Mouse (Mus musculus) gastrocnemius, postnatal 4 days (tissue): ENCODE measurements around the gene Il17rb. TPM values are rescaled to one million over a fixed set of nuclear protein-coding genes. Genes with fewer than 3 reads are reported as not detected.

Experiments
- DNase-seq, 2 experiments: peaks; one replicate each; pipeline ENCODE4 v3.0.0; 2021 to 2022; ENCODE audit warnings: low spot score in 2 of 2, mixed read lengths in 2 of 2
- microRNA-seq: library from miRNA; unstranded; fragments of <30 nt; microRNA quantifications from one replicate; pipeline ENCODE4 v1.2.0, GENCODE M21; 2021
- total RNA-seq, 2 experiments: library from RNA; stranded (reverse); gene quantifications; 2 replicates each; pipeline ENCODE4 v1.2.3; 2021

Gene Il17rb
- total RNA-seq, 2 experiments from 2014 or later, result 0.12 TPM; not detected in 1

DNA sequence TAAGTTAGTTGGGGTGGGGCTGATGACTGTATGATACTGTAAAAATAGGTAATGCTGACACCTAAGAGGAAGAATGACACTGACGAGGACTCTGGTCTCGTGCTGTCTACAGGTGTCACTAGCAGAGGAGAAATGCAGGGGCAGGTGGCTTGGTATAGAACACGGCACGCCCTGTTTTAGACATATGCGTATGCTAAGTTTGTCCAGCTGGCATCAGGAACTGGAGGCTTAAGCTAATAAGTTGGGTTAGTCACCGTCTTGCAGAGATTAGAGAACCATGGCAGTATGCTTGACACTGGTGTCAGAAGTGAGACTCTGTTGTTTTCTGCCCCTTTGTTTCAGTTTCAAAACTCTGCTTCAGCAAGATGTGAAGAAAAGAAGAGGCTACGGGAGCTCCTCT is 37.2 kb downstream of the Il17rb start:
- no peak for DNase-seq

DNA sequence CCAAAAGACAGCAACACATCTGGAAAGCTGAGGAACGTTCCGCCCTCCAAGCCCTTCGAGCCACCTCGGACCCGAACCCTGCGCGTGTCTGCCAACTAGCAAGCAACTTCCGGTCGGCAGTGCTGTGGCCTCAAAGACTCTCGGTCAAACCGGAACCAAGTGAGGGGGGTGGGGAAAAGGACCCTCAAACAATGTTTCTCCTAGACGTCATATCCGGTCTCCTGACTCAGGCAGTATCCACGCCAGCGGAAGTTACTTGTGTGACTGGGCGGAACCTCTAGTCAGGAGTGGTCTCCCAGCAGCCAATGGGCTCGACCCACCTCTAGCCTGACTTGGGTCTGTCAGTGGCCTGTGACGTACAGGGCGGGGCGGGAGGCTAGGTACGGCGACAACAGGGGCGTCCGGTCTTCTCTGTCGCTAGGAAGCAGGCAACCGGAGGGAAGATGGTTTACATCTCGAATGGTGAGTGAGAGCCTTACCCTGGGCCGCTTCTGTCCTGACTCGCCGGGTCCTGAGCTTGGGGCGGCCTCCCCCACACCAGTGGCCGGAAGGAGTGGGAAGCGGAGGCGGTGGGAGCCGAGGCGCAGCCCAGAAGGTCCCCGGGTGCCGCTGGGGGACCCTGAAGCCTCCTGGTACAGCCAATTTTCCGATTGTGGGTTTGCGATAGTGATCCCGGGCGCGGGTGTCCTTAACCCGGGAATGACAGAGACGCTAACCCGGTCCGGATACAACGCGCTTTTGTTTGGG is 40.4 kb downstream of the Il17rb start, which contains the start of gene Selenok:
Gene Selenok, plus strand, starts transcription at position 234 of the 747 bp plus-strand sequence.
- DNase-seq, result peak; percentile 76 to 91

DNA sequence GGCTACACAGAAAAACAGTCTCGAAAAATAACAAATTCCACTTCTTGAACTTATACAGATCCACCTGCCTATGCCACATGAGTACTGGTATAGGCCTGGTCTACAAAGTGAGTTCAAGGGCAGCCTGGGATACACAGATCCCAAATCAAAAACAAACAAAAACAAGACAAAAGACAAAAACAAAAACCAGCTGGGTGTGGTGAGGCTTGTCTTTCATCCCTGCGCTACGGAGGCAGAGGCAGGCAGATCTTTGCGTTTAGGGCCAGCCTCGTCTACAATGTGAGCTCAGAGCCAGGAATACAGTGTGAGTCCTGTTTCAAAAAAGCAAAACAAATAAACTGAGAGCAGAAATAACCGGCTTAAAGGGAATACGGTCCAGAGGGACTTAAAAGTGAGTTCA is 41.1 kb downstream of the Il17rb start:
- DNase-seq, result no peak

DNA sequence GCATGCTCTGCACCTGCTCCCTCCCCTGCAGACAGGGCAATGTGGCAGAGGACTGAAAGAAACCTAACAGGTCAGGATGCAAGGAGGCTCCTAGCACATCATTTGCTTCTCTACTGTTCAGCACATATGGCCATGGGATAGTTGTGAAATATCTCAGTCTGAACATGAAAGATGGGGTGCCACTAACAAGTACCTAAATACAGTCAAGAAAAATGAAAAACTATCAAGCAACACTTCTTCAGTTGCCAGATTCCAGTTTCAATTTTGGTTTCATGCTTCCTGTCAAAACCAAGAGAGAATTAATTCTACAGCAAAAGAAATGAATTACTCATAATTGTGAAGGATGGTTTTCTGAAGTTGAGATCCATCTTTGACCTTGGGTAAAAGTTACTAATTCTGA is 51.3 kb downstream of the Il17rb start:
- DNase-seq, result no peak

DNA sequence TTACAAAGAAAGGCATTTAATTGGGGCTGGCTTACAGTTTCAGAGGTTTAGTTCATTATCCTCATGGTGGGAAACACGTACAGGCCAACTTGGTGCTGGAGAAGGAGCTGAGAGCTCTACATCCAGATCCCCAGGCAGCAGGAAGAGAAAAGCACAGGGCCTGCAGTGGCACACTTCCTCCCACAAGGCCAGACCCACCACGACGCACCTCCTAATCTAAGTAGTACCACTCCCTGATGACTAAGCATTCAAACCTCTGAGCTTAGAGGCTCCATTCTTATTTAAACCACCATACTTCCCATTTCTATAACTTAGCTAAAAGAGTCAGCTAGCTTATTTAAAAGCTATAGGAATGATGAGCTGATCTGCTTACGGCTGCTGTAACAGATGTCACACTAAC is 57.9 kb downstream of the Il17rb start:
- no peak for DNase-seq

DNA sequence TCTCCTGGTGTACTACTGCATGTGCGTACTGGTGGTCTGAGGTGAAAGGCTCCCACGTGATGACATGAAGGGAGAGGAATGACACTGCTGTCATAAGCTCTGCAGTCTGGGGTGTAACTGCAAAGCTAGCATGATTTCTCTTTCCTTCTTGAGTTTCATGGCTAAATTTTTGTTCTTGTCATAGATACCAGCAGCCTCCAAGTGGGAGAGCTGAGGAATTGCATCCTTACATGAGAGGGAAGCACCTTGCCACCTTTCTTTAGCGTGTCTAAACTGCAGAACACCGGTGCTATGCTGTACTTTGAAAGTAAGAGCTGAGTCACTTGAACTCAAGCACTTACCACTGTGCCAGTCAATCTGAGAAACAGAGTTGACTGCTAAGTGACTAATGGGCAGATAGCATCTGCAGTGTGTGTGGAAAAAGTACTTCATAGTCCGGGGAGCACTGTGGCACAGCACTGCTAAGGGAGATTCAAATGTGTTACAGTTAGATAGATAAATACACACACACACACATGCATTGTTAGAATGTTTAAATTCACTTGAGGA is 61.9 kb downstream of the Il17rb start:
- DNase-seq, result no peak

Small RNA genes lying within 50 kb of the gene (microRNA-seq; reads per million reads assigned to microRNA genes)
- gene Mir6947, result not detected

Other genes with a start within 250 kb of the Il17rb start
- gene Selenok, start 40.6 kb downstream of the Il17rb start, total RNA-seq, result 10 to 100 TPM; 64.8 to 70.6 TPM
- gene Actr8, start 30.6 kb downstream of the Il17rb start, total RNA-seq, result 10 to 100 TPM; 40.1 to 46.9 TPM
- under 1 TPM; 0.32 to 0.54 TPM for gene Chdh, start 127 bp upstream of the Il17rb start, total RNA-seq